Mouse (Mus musculus): ENCODE measurements around the gene Abcf1. TPM values are rescaled to one million over a fixed set of nuclear protein-coding genes. Genes with fewer than 3 reads are reported as not detected.
A peak's percentile ranks its signal among the peaks of the same experiment; 100 is the strongest.

The Abcf1 gene
- polyA plus RNA-seq, 1 experiment from 2014 or later, result 65.5 TPM

- DNase-seq (ENCODE audit: low spot score) (peak; percentile 54), ATAC-seq (ENCODE audit: low FRiP score) (no peak)
- no peaks in the 10 kb centered on the region for H3K9me3 ChIP-seq (ENCODE audit: control insufficient read depth, low read length)
- H3K36me3 ChIP-seq (replicated peaks; ENCODE audit: control insufficient read depth, insufficient read depth), result peaks cover 15% of the 10 kb centered on the region; the same call in 1 of the 2 replicates
- peaks cover 34% of the 10 kb centered on the region for H3K4me1 ChIP-seq (replicated peaks; ENCODE audit: control insufficient read depth, insufficient read depth, low read length)
- WGBS, result 2% methylated on average over 8 of the region's 8 CpGs
- H3K9ac ChIP-seq, result peak overlapping the region; percentile 98
- H3K4me3 ChIP-seq (replicated peaks; ENCODE audit: low read length), result peak overlapping the region; percentile 64
- H3K4me2 ChIP-seq (replicated peaks), result peak overlapping the region; percentile 97
- H3K27me3 ChIP-seq (ENCODE audit: control insufficient read depth, insufficient read depth, low read length), result no peaks in the 10 kb centered on the region
- H3K27ac ChIP-seq, result peak overlapping the region; percentile 99
These were observed 52.5 kb downstream of the Abcf1 start for GRCm38 (mm10) chr17:35917143-35917462.

GRCm38 (mm10) chr17:35916297-35917142 lies 53.0 kb downstream of the Abcf1 start, which contains the start of the genes Mrps18b and Ppp1r10:
TSS of gene Mrps18b (minus strand) at chr17:35916389.
TSS of gene Ppp1r10 (plus strand) at chr17:35916434.
- ATAC-seq (ENCODE audit: low FRiP score) (peak; percentile 95), DNase-seq (ENCODE audit: low spot score) (peak; percentile 98)
- Histone ChIP-seq H3K36me3 (replicated peaks; ENCODE audit: control insufficient read depth, insufficient read depth) (peaks cover 20% of the 10 kb centered on the region; the same call in 1 of the 2 replicates), H3K4me2 (replicated peaks) (peak within 1 kb of the TSS; percentile 97), H3K9ac (peak within 1 kb of the TSS; percentile 98), H3K9me3 (ENCODE audit: control insufficient read depth, low read length) (no peaks in the 10 kb centered on the region), H3K4me3 (replicated peaks; ENCODE audit: low read length) (peak within 1 kb of the TSS; percentile 64), H3K4me1 (replicated peaks; ENCODE audit: control insufficient read depth, insufficient read depth, low read length) (peaks cover 29% of the 10 kb centered on the region), H3K27ac (peak within 1 kb of the TSS; percentile 99), H3K27me3 (ENCODE audit: control insufficient read depth, insufficient read depth, low read length) (no peaks in the 10 kb centered on the region)
- under 1% methylated on average over 82 of the region's 83 CpGs for WGBS

GRCm38 (mm10) chr17:35915538-35916296 lies 53.8 kb downstream of the Abcf1 start:
- WGBS, result 4% methylated on average over 28 of the region's 28 CpGs
- H3K4me1 ChIP-seq (replicated peaks; ENCODE audit: control insufficient read depth, insufficient read depth, low read length), result peaks cover 21% of the 10 kb centered on the region
- peak overlapping the region; percentile 98 for H3K9ac ChIP-seq
- H3K9me3 ChIP-seq (ENCODE audit: control insufficient read depth, low read length), result no peaks in the 10 kb centered on the region
- no peaks in the 10 kb centered on the region for H3K27me3 ChIP-seq (ENCODE audit: control insufficient read depth, insufficient read depth, low read length)
- peak overlapping the region; percentile 99 for H3K27ac ChIP-seq
- peak overlapping the region; percentile 64 for H3K4me3 ChIP-seq (replicated peaks; ENCODE audit: low read length)
- H3K4me2 ChIP-seq (replicated peaks), result peak overlapping the region; percentile 97
- H3K36me3 ChIP-seq (replicated peaks; ENCODE audit: control insufficient read depth, insufficient read depth), result peaks cover 24% of the 10 kb centered on the region; the same call in 1 of the 2 replicates
- ATAC-seq (ENCODE audit: low FRiP score), result no peak
- DNase-seq (ENCODE audit: low spot score), result no peak

- H3K4me3 ChIP-seq (replicated peaks; ENCODE audit: low read length), result peak overlapping the region; percentile 64; the same call in 1 of the 2 replicates
- H3K27ac ChIP-seq, result no peak overlapping the region
- H3K4me1 ChIP-seq (replicated peaks; ENCODE audit: control insufficient read depth, insufficient read depth, low read length), result peaks cover 14% of the 10 kb centered on the region
- ATAC-seq (ENCODE audit: low FRiP score) (no peak), DNase-seq (ENCODE audit: low spot score) (no peak)
- H3K27me3 ChIP-seq (ENCODE audit: control insufficient read depth, insufficient read depth, low read length), result no peaks in the 10 kb centered on the region
- H3K4me2 ChIP-seq (replicated peaks), result peak overlapping the region; percentile 97
- 87% methylated on average over 6 of the region's 6 CpGs for WGBS
- no peak overlapping the region for H3K9ac ChIP-seq
- H3K9me3 ChIP-seq (ENCODE audit: control insufficient read depth, low read length), result no peaks in the 10 kb centered on the region
- peaks cover 24% of the 10 kb centered on the region; the same call in 1 of the 2 replicates for H3K36me3 ChIP-seq (replicated peaks; ENCODE audit: control insufficient read depth, insufficient read depth)
These were observed 54.6 kb downstream of the Abcf1 start for GRCm38 (mm10) chr17:35914975-35915374.

- H3K9ac ChIP-seq, result peak within 1 kb of the TSS; percentile 85
- H3K9me3 ChIP-seq (ENCODE audit: control insufficient read depth, low read length), result no peaks in the 10 kb centered on the region
- ATAC-seq (ENCODE audit: low FRiP score) (peak; percentile 93), DNase-seq (ENCODE audit: low spot score) (peak; percentile 95)
- peaks cover 15% of the 10 kb centered on the region for H3K4me1 ChIP-seq (replicated peaks; ENCODE audit: control insufficient read depth, insufficient read depth, low read length)
- H3K36me3 ChIP-seq (replicated peaks; ENCODE audit: control insufficient read depth, insufficient read depth), result peaks cover 60% of the 10 kb centered on the region
- H3K4me3 ChIP-seq (replicated peaks; ENCODE audit: low read length), result peak within 1 kb of the TSS; percentile 63
- 3% methylated on average over 25 of the region's 25 CpGs for WGBS
- no peaks in the 10 kb centered on the region for H3K27me3 ChIP-seq (ENCODE audit: control insufficient read depth, insufficient read depth, low read length)
- peak within 1 kb of the TSS; percentile 90 for H3K27ac ChIP-seq
- H3K4me2 ChIP-seq (replicated peaks), result peak within 1 kb of the TSS; percentile 75
These were observed 59.6 kb downstream of the Abcf1 start, which contains the start of gene Atat1 for GRCm38 (mm10) chr17:35909919-35910369. TSS of gene Atat1 (minus strand) at chr17:35910075.

GRCm38 (mm10) chr17:35909186-35909918 lies 60.2 kb downstream of the Abcf1 start:
- ATAC-seq (ENCODE audit: low FRiP score) (peak; percentile 41), DNase-seq (ENCODE audit: low spot score) (no peak)
- Histone ChIP-seq H3K4me3 (replicated peaks; ENCODE audit: low read length) (peak overlapping the region; percentile 63), H3K9ac (peak overlapping the region; percentile 85), H3K9me3 (ENCODE audit: control insufficient read depth, low read length) (no peaks in the 10 kb centered on the region), H3K4me1 (replicated peaks; ENCODE audit: control insufficient read depth, insufficient read depth, low read length) (peaks cover 15% of the 10 kb centered on the region), H3K4me2 (replicated peaks) (peak overlapping the region; percentile 75), H3K27ac (peak overlapping the region; percentile 90), H3K27me3 (ENCODE audit: control insufficient read depth, insufficient read depth, low read length) (no peaks in the 10 kb centered on the region), H3K36me3 (replicated peaks; ENCODE audit: control insufficient read depth, insufficient read depth) (peaks cover 65% of the 10 kb centered on the region)
- 21% methylated on average over 20 of the region's 20 CpGs for WGBS

- ATAC-seq (ENCODE audit: low FRiP score), result no peak
- peak overlapping the region; percentile 75 for H3K4me2 ChIP-seq (replicated peaks)
- H3K9ac ChIP-seq, result no peak overlapping the region
- peak overlapping the region; percentile 63; the same call in 1 of the 2 replicates for H3K4me3 ChIP-seq (replicated peaks; ENCODE audit: low read length)
- H3K27me3 ChIP-seq (ENCODE audit: control insufficient read depth, insufficient read depth, low read length), result no peaks in the 10 kb centered on the region
- peaks cover 15% of the 10 kb centered on the region for H3K4me1 ChIP-seq (replicated peaks; ENCODE audit: control insufficient read depth, insufficient read depth, low read length)
- DNase-seq (ENCODE audit: low spot score), result no peak
- H3K36me3 ChIP-seq (replicated peaks; ENCODE audit: control insufficient read depth, insufficient read depth), result peaks cover 72% of the 10 kb centered on the region
- 87% methylated on average over 2 of the region's 2 CpGs for WGBS
- no peaks in the 10 kb centered on the region for H3K9me3 ChIP-seq (ENCODE audit: control insufficient read depth, low read length)
- no peak overlapping the region for H3K27ac ChIP-seq
These were observed 62.0 kb downstream of the Abcf1 start for GRCm38 (mm10) chr17:35907609-35908008.
